Mouse (Mus musculus) kidney, adult 9 months (tissue): ENCODE measurements around the gene Ythdf1.
A peak's percentile ranks its signal among the peaks of the same experiment; 100 is the strongest.

ENCODE experiments used
- DNase-seq: peaks from one replicate; pipeline ENCODE4 v3.0.0; 2022

Gene Ythdf1

GRCm38 (mm10) chr2:180905556-180906221 is 15.1 kb downstream of the Ythdf1 start:
- no peak for DNase-seq

- DNase-seq = no peak
These were observed 16.1 kb downstream of the Ythdf1 start for GRCm38 (mm10) chr2:180904435-180905208.

DNA sequence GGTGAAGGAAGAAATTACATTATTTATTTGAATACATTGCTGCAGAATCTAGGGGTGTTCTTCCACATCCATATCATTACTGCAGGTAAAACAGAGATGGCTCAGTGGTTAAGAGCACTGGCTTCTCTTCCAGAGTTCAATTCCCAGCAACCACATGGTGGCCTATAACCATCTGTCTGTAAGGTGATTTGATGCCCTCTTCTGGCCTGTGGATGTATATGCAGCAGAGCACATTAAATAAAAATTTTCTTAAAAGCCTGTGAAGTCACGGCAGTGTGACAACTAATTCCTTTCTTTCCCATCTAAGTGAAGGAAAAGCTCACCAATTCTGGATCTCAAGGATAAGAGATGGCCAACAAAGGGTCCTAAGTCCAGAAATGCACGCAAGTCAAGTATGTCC is 18.7 kb downstream of the Ythdf1 start:
- no peak for DNase-seq

DNA sequence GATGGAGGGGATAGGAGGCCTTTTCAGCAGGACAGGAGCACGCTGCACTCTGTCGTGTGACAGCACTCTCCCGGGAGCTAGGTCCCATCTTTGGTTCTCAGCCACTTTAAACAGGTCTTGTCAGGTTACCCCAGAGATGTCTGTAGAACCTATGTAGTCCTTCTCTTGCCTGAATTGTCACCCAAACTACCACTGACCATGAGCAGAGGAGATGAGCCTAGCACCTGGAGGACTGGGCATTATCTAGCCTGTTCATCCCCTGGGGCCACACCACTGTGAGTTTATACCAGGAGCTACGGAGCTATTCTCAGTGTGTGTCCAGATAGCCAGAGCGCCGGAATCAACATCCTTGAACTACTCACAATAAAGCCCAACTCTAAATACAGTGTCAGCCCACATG is 22.9 kb downstream of the Ythdf1 start:
- no peak for DNase-seq

DNA sequence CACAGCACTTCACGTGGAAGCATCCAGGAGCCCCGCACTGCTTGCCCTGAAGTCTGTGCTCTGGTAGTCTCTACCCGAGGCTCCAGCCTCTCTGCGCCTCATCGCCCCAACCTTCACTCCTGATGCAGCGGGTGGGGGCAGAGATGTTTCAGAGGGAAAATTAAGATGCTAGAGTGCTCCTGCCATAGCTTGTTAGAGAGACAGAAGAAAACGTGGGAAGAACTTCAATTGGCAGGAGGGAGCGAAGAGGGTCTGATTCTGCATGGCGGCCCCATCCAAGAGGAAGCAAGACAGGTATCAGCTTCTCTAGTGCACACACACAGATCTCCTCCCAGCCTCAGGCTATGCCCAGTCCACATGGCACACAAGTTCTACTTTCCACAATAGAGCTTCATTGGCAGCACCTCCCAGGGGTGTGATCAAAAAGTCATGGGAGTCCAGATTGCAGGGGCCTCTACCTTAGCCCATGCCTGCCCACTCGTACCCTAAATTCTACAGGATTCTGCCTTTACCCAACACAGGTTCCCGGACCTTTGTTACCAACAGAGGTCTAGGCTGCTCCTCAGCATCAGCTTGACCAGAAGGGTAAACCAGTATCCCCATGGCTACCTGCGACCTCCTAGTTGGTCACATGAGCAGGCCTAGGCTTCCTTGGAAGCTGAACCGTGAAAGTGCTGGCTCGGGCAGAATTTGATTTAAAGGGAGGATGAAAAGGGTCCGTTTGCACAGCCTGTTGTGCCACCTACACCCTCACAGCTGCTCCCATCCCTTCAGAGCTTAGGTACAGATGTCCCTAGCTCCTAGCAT is 23.7 kb downstream of the Ythdf1 start:
- no peak for DNase-seq

- no peak for DNase-seq
These were observed 24.8 kb downstream of the Ythdf1 start for GRCm38 (mm10) chr2:180895837-180896525.

DNA sequence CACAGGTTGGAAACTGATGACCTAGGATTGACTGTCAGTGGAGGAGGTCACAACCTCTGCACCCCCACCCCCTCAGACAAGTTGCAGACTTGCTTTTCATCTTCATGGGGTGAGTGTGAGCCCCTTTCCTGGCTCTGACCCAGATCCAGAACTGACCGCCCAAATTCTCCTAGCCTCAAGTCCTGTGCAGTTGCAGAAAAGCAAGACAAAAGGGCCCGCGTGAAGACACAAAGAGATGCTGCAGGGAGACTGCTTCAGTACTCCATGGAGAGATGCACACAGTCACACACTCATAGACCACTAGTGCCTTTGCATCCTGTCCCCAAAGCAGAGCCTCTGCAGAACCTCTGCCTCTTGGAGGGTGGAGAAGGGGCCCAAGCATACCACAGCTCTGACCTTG is 25.4 kb downstream of the Ythdf1 start:
- no peak for DNase-seq

- DNase-seq = peak; percentile 48
These were observed 26.0 kb downstream of the Ythdf1 start for GRCm38 (mm10) chr2:180894734-180895133.

DNA sequence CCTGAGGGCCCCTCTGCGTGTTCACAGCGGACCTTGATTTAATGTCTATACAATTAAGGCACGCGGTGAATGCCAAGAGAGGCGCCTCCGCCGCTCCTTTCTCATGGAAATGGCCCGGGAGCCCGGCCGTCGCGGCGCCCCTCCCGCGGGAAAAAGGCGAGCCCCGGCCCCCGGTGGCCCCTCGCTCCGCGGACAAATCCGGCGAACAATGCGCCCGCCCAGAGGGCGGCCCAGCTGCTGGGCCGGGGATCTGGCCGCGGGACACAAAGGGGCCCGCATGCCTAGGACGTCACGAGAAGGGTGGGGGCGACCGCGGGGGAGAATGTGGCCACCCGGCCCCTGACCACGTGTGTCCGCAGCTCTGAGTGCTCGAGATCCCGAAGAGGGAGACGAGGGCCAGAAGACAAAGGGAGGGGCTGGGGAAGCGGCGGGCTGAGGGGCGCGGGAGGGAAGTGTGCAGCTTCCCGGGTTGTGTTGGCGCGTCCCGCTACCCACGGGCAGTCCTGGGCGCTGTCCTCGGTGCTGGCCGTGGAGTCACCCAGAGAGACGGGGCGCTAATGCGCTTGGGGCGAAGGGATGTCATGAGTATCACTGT is 26.6 kb downstream of the Ythdf1 start:
- DNase-seq = no peak

DNA sequence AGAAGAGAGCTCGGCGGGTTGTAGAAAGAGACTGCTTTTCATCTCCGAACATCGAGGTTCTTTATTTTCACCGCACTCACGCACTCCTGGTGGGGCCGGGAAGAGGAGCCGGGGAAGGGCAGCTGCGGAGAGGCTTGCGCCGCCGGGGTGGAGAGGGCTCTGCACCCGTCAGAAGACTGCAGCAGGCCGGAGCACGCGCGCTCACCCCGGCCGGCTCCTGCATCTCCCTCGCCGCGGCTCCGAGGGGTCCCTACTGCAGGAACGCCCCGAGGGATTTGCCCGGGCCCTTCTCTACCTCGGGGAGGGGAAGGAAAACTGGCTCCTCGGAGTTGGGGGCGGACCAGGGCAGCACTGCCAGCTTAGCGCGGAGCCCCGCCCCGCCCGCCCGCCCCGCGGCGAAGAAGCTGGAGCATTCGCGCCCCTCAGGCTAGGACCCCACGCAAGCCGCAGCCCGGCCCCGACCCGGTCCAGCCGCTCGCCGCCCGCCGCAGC is 27.2 kb downstream of the Ythdf1 start:
- DNase-seq = no peak

DNA sequence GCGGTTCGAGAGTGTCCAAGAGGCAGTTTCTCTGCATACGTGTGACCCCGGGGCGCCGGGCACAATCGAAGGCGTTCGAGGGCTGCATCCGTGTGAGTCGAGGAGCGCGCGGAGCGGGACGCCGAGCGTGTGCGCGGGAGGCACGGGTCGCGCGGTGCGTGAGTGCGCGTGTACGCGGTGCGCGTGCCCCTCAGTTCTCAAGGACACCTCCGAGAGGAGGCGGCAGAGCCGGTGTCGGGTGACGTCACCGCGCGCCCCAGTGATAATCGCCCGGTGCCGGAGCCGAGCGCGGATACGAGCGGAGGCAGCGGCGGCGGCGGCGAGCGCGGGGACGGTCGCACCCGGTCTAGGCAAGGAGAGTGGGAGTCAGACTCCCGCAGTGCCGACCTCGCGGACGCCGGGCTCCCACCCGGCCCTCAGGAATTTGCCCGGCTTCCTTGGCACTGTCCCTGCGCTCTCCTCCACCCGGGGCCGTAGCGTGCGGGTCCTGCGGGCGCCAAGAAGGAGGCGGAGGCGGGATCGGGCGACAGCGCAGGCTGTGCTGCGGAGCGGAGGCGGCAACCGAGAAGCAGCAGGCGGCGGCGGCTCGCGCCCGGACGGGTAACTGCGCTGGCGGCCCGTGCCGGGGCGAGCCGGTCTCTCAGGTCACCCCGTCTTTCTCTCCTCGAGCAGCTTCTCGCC is 27.8 kb downstream of the Ythdf1 start:
- no peak for DNase-seq

GRCm38 (mm10) chr2:180891835-180892323 is 28.9 kb downstream of the Ythdf1 start:
- DNase-seq = no peak

- DNase-seq = no peak
These were observed 29.5 kb downstream of the Ythdf1 start for GRCm38 (mm10) chr2:180891075-180891834.

DNA sequence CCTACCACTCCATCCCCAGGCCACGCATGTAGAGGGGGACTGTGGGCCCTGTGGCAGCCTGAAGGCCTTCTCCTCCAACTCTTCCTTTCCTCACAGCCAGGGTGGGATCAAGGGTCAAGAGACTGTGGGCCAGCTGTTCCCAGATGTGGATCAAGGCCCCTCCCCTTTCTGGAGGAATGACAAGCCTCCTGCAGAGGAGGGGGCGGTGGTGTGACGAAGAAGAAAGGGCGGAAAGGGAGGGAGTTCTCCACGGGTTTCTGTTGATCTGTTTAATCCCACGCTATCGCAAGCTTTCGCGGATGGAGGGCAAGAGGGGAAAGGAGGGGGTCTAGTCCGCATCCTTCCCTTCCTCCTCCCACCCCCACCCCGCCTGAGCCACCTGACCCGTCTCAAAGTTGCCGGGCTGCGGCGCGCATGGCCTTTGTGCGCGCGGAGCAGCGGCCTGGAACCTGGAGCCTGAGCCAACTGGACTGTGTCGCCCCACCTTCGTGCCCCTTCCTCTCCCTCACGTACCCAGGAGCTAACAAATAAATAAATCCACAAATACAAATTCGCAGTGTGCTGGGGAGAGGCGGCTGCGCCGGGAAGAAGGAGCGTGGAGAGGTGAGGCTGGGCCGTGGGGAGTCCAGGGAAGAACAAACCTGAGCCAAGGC is 30.2 kb downstream of the Ythdf1 start:
- DNase-seq = no peak

- no peak for DNase-seq
These were observed 30.8 kb downstream of the Ythdf1 start for GRCm38 (mm10) chr2:180889921-180890280.

- DNase-seq = no peak
These were observed 31.4 kb downstream of the Ythdf1 start for GRCm38 (mm10) chr2:180889271-180889920.

- DNase-seq = no peak
These were observed 35.5 kb downstream of the Ythdf1 start for GRCm38 (mm10) chr2:180885270-180885669.

- DNase-seq = no peak
These were observed 39.5 kb downstream of the Ythdf1 start for GRCm38 (mm10) chr2:180881281-180881680.

DNA sequence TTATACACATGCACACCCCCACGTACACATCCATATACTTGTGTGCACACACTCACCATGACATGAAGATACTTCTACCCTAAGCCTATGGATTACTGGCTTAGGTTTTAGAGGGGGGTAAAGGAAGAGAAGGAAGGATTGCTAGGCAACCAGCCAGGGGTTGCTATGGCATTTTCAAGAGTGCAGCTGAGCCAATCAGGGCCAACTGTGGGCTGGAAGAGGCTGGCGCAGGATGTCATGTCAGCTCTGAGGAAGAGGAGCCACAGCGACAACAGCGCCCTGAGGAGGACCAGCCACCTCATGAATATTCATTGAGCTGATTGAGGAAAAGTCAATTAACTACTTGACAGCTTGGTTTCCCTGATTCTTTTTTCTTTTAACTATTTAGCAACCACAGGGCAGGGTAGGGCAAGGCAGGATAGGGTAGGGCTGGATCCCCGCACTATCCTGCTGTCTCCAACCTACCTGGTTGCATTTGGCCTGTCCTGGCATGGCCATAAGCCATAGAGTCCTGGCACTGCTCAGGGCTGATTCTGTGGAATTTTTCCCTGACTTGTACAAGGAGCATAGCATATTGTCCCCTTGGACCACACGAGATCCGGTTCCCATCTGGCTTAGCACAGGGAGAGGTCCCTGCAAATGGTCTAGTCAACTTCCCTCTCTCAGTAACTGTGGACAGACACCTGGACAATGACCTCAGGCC is 41.2 kb downstream of the Ythdf1 start:
- DNase-seq = no peak
